Mouse (Mus musculus) hematopoietic multipotent progenitor cell, adult 10-12 weeks (in vitro differentiated cells): ENCODE results near the gene Klk14. TPM values are rescaled to one million over a fixed set of nuclear protein-coding genes. Genes with fewer than 3 reads are reported as not detected.

Experiments
- polyA plus RNA-seq: library from polyadenylated mRNA; stranded (reverse); fragments of >175 nt; gene quantifications from 2 replicates; pipeline ENCODE4 v1.2.3, GENCODE M21; 2012; ENCODE audit warnings: low replicate concordance

The Klk14 gene
- 0.09 TPM in 1 of 2 replicates, not detected in the other for polyA plus RNA-seq

DNA sequence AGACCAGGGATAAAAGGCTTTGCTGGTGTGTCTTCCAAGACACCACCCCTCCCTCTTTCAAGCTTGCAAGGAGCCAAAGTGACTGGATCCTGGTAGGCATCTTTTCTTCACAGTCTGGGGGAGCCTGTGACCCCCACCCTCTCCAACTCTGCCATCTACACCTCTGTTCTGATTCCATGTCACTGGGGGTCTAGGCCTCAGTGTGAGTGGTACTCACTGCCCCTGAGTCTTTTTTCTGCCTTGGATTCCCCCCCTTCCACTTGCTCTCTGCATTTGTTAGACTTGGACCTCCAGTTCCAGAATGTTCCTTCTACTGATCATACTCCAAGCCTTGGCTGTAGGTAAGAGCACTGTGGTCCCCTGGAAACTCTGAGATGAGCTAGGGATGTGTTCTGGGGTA lies at the start of gene Klk14:
Klk14 (plus strand) TSS at position 301 of the 400 bp plus-strand sequence.

DNA sequence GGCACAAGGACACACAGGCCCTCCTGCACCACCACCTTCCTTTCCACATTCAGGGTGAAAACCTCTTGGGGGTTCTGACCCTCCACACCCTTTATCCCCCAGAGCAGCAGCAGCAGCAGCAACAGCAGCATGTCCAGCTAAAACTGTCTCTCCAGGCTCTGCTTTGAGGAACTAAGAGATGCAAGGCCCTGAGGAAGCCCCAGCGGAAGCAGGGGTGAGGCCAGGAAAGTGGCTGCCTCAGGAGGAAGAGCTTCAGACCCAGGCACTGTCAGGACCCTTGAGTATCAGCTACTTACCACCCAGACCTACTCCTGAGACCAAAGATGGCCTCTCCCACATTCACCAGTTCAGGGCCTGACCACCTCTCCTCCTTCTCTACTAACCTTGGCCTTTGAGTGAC lies 30.2 kb upstream of the Klk14 start, which contains the start of gene Siglece:
Siglece (minus strand) TSS at position 160 of the 400 bp plus-strand sequence.

DNA sequence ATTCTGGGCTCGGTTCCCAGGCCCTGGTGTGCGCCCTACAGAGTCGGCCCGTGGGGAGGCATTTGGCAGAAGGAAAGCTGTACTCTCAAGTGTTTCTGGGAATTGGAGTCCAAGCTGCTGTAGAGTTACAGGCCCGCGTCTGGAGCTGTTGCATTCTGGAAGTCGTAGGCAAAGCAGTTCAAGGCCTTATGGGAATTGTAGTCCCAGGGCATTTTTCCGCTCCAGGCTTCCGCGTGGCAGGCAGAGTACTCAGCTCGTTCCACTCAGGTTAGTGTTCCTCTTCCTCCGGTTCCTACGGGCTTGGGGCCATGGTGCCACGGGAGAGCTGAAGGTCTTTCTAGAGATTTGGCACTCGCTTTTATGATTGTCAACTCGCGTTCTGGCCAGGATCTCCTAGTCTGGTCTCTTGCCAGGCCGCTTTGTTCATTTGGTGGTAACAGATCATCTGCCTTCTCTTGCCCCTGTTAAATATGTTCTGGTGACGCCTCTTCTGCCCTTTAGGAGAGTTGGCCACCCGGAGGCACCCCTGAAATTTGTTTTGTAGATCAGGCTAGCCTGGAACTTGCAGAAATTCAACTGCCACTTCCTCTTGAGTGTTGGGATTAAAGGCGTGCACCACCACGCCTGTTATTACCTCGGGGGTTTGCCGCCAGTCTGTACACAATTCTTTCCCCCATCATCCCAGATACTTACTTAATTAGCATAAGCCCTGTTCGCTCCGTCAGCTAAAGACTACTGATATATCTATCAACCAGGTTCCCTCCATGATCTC lies 18.2 kb upstream of the Klk14 start, which contains the start of gene Ctu1:
Ctu1 (plus strand) TSS at position 208 of the 772 bp plus-strand sequence.

DNA sequence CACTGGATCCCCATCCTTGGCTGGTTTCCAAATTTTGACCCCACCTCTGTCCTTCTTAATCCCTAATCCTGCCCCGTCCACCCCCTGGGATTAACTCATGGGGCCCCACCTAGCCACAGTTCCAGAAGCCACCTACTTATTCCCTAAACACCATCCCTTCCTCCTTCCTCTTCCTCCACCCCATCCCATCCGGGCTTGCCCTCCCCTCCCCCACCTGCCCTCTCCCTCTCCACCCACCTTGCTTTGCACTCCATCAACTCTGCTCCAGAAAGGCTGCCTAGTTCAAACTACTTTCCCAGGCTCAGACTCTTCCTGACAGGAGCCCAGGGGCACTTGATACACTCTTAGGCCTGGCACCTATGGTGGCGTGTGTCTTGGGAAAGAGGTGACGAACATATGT lies 22.0 kb downstream of the Klk14 start, which contains the start of gene Klk13:
Klk13 (plus strand) TSS at position 301 of the 400 bp plus-strand sequence.

Other genes starting within 250 kb of the Klk14 start
- gene Cldnd2, start 249.6 kb upstream of the Klk14 start, polyA plus RNA-seq, result 0.22 and 0.27 TPM in 2 replicates
- 49.3 and 54.9 TPM in 2 replicates for gene Etfb, start 246.3 kb upstream of the Klk14 start, polyA plus RNA-seq
- gene Gm45233, start 246.3 kb upstream of the Klk14 start, polyA plus RNA-seq, result not detected in 2 replicates
- 14.9 and 39.1 TPM in 2 replicates for gene Vsig10l, start 227.3 kb upstream of the Klk14 start, polyA plus RNA-seq
- 0.04 and 0.28 TPM in 2 replicates for gene Iglon5, start 200.3 kb upstream of the Klk14 start, polyA plus RNA-seq
- 0.07 TPM in 1 of 2 replicates, not detected in the other for gene 4931406B18Rik, start 184.5 kb upstream of the Klk14 start, polyA plus RNA-seq
- 11.3 and 17.5 TPM in 2 replicates for gene Cd33, start 146.0 kb upstream of the Klk14 start, polyA plus RNA-seq
- 1.1 and 1.3 TPM in 2 replicates for gene Zfp658, start 128.2 kb upstream of the Klk14 start, polyA plus RNA-seq
- 0.33 and 0.56 TPM in 2 replicates for gene Zfp719, start 110.8 kb upstream of the Klk14 start, polyA plus RNA-seq
- not detected in 2 replicates for gene Zfp819, start 83.2 kb upstream of the Klk14 start, polyA plus RNA-seq
- gene Ceacam18, start 55.7 kb upstream of the Klk14 start, polyA plus RNA-seq, result not detected in 2 replicates
- gene Siglece, start 30.3 kb upstream of the Klk14 start, polyA plus RNA-seq, result 8.8 and 9.1 TPM in 2 replicates
- gene Ctu1, start 18.4 kb upstream of the Klk14 start, polyA plus RNA-seq, result 10.6 and 22.0 TPM in 2 replicates
- not detected in 2 replicates for gene Klk13, start 22.1 kb downstream of the Klk14 start, polyA plus RNA-seq
- gene Klk12, start 78.5 kb downstream of the Klk14 start, polyA plus RNA-seq, result not detected in 2 replicates
- gene Klk11, start 84.2 kb downstream of the Klk14 start, polyA plus RNA-seq, result not detected in 2 replicates
- gene Klk10, start 90.6 kb downstream of the Klk14 start, polyA plus RNA-seq, result not detected in 2 replicates
- not detected in 2 replicates for gene Klk9, start 101.5 kb downstream of the Klk14 start, polyA plus RNA-seq
- gene Klk8, start 107.2 kb downstream of the Klk14 start, polyA plus RNA-seq, result 37.9 and 39.2 TPM in 2 replicates
- gene Klk7, start 120.9 kb downstream of the Klk14 start, polyA plus RNA-seq, result 0.08 TPM in 1 of 2 replicates, not detected in the other
- gene Klk6, start 134.1 kb downstream of the Klk14 start, polyA plus RNA-seq, result not detected in 2 replicates
- not detected in 2 replicates for gene Klk5, start 151.6 kb downstream of the Klk14 start, polyA plus RNA-seq
- 0.47 and 0.77 TPM in 2 replicates for gene Klk4, start 190.7 kb downstream of the Klk14 start, polyA plus RNA-seq
- gene Klk15, start 243.3 kb downstream of the Klk14 start, polyA plus RNA-seq, result 0.63 TPM in 1 of 2 replicates, not detected in the other